Mouse (Mus musculus) megakaryocyte, embryonic 14.5 days (primary cell): ENCODE results near the gene 1700025B11Rik. TPM values are rescaled to one million over a fixed set of nuclear protein-coding genes. Genes with fewer than 3 reads are reported as not detected.

Experiments used
- H3K27me3 ChIP-seq: replicated peaks from 2 replicates; pipeline ENCODE3; 2012; ENCODE audit warnings: inconsistent platforms
- H3K36me3 ChIP-seq: replicated peaks from 2 replicates; pipeline ENCODE3; 2012; ENCODE audit warnings: low read length, inconsistent platforms, mixed read lengths
- H3K4me1 ChIP-seq: 2 replicates; pipeline ENCODE4 v1.6.1; 2012; ENCODE audit warnings: inconsistent platforms
- H3K4me3 ChIP-seq: replicated peaks from 2 replicates; pipeline ENCODE3; 2012; ENCODE audit warnings: moderate library complexity, mild to moderate bottlenecking, inconsistent platforms
- H3K9me3 ChIP-seq: 2 replicates; pipeline ENCODE4 v1.6.1; 2012; ENCODE audit warnings: inconsistent platforms
- FLI1 ChIP-seq: IDR thresholded peaks from 2 replicates; pipeline ENCODE4 v1.6.1; 2012; ENCODE audit warnings: low read length, inconsistent platforms, mixed read lengths
- GATA1 ChIP-seq: IDR thresholded peaks from 3 replicates; pipeline ENCODE4 v1.6.1; 2012; ENCODE audit warnings: mixed read lengths, low read length, inconsistent platforms, borderline replicate concordance
- polyA plus RNA-seq: library from polyadenylated mRNA; stranded (reverse); fragments of >175 nt; gene quantifications from 2 replicates; pipeline ENCODE4 v1.2.3, GENCODE M21; 2012; ENCODE audit warnings: low replicate concordance; ENCODE audit not compliant: insufficient read depth

Gene 1700025B11Rik
- polyA plus RNA-seq, result not detected in 2 replicates

GRCm38 (mm10) chr15:77561792-77562191, at the start of gene 1700025B11Rik:
Gene 1700025B11Rik, minus strand, starts transcription at chr15:77561892.
- Histone ChIP-seq H3K4me1 (no peaks in the 10 kb centered on the region), H3K9me3 (no peaks in the 10 kb centered on the region), H3K4me3 (no peak within 1 kb of the TSS), H3K27me3 (no peaks in the 10 kb centered on the region), H3K36me3 (no peaks in the 10 kb centered on the region)
- TF ChIP-seq FLI1, result no peak
- no peak for TF ChIP-seq GATA1

GRCm38 (mm10) chr15:77606069-77606468, 44.4 kb upstream of the 1700025B11Rik start:
- Histone ChIP-seq H3K27me3 (peaks cover 4% of the 10 kb centered on the region), H3K4me1 (no peaks in the 10 kb centered on the region), H3K4me3 (no peak overlapping the region), H3K36me3 (no peaks in the 10 kb centered on the region), H3K9me3 (no peaks in the 10 kb centered on the region)
- no peak for TF ChIP-seq FLI1

- no peak for TF ChIP-seq GATA1
- TF ChIP-seq FLI1, result no peak
- H3K36me3 ChIP-seq, result no peaks in the 10 kb centered on the region
- no peak within 1 kb of the TSS for H3K4me3 ChIP-seq
- H3K9me3 ChIP-seq, result no peaks in the 10 kb centered on the region
- H3K4me1 ChIP-seq, result no peaks in the 10 kb centered on the region
- peaks cover 3% of the 10 kb centered on the region for H3K27me3 ChIP-seq
Observed at GRCm38 (mm10) chr15:77598958-77599357, 37.3 kb upstream of the 1700025B11Rik start, which contains the start of gene Gm36245. Gene Gm36245, plus strand, starts transcription at chr15:77599258.

GRCm38 (mm10) chr15:77598429-77598828, 36.7 kb upstream of the 1700025B11Rik start:
- no peak for TF ChIP-seq FLI1
- TF ChIP-seq GATA1, result no peak

GRCm38 (mm10) chr15:77595961-77596360, 34.3 kb upstream of the 1700025B11Rik start, which contains the start of gene Apol10b:
Gene Apol10b, minus strand, starts transcription at chr15:77596125.
- Histone ChIP-seq H3K9me3 (no peaks in the 10 kb centered on the region), H3K27me3 (peaks cover 6% of the 10 kb centered on the region), H3K4me3 (peak within 1 kb of the TSS; percentile 62), H3K36me3 (no peaks in the 10 kb centered on the region), H3K4me1 (no peaks in the 10 kb centered on the region)
- TF ChIP-seq FLI1, result no peak
- no peak for TF ChIP-seq GATA1

More at GRCm38 (mm10) chr15:77598429-77598828, 36.7 kb upstream of the 1700025B11Rik start:
- H3K36me3 ChIP-seq, result no peaks in the 10 kb centered on the region
- H3K9me3 ChIP-seq, result no peaks in the 10 kb centered on the region
- no peaks in the 10 kb centered on the region for H3K4me1 ChIP-seq
- H3K27me3 ChIP-seq, result peaks cover 6% of the 10 kb centered on the region
- no peak overlapping the region for H3K4me3 ChIP-seq

- H3K4me1 ChIP-seq, result no peaks in the 10 kb centered on the region
- TF ChIP-seq GATA1 (no peak), FLI1 (no peak)
- H3K27me3 ChIP-seq, result peaks cover 6% of the 10 kb centered on the region
- no peaks in the 10 kb centered on the region for H3K9me3 ChIP-seq
- H3K36me3 ChIP-seq, result no peaks in the 10 kb centered on the region
- no peak overlapping the region for H3K4me3 ChIP-seq
Observed at GRCm38 (mm10) chr15:77593557-77593956, 31.9 kb upstream of the 1700025B11Rik start.

GRCm38 (mm10) chr15:77590881-77591280, 29.2 kb upstream of the 1700025B11Rik start:
- Histone ChIP-seq H3K36me3 (no peaks in the 10 kb centered on the region), H3K4me3 (no peak overlapping the region), H3K27me3 (peaks cover 4% of the 10 kb centered on the region), H3K9me3 (no peaks in the 10 kb centered on the region), H3K4me1 (no peaks in the 10 kb centered on the region)
- TF ChIP-seq GATA1, result no peak
- TF ChIP-seq FLI1, result no peak

- no peak for TF ChIP-seq FLI1
- no peak for TF ChIP-seq GATA1
- peaks cover 4% of the 10 kb centered on the region for H3K27me3 ChIP-seq
- H3K9me3 ChIP-seq, result no peaks in the 10 kb centered on the region
- no peaks in the 10 kb centered on the region for H3K4me1 ChIP-seq
- no peak overlapping the region for H3K4me3 ChIP-seq
- H3K36me3 ChIP-seq, result no peaks in the 10 kb centered on the region
Observed at GRCm38 (mm10) chr15:77588981-77589380, 27.3 kb upstream of the 1700025B11Rik start.

- Histone ChIP-seq H3K4me1 (no peaks in the 10 kb centered on the region), H3K27me3 (no peaks in the 10 kb centered on the region), H3K9me3 (0 out of 2 replicates have a peak, but pooled peaks cover 4% of the 10 kb centered on the region), H3K36me3 (no peaks in the 10 kb centered on the region), H3K4me3 (no peak overlapping the region)
- no peak for TF ChIP-seq GATA1
- no peak for TF ChIP-seq FLI1
Observed at GRCm38 (mm10) chr15:77587026-77587425, 25.3 kb upstream of the 1700025B11Rik start.

- Histone ChIP-seq H3K27me3 (peaks cover 2% of the 10 kb centered on the region), H3K4me3 (no peak overlapping the region), H3K4me1 (no peaks in the 10 kb centered on the region), H3K9me3 (0 out of 2 replicates have a peak, but pooled peaks cover 4% of the 10 kb centered on the region), H3K36me3 (no peaks in the 10 kb centered on the region)
- TF ChIP-seq FLI1 (no peak), GATA1 (no peak)
Observed at GRCm38 (mm10) chr15:77581681-77582080, 20.0 kb upstream of the 1700025B11Rik start.

- H3K27me3 ChIP-seq, result peaks cover 2% of the 10 kb centered on the region
- H3K9me3 ChIP-seq, result 0 out of 2 replicates have a peak, but pooled peaks cover 4% of the 10 kb centered on the region
- no peaks in the 10 kb centered on the region for H3K4me1 ChIP-seq
- no peak overlapping the region for H3K4me3 ChIP-seq
- no peaks in the 10 kb centered on the region for H3K36me3 ChIP-seq
- TF ChIP-seq GATA1 (no peak), FLI1 (no peak)
Observed at GRCm38 (mm10) chr15:77579311-77579710, 17.6 kb upstream of the 1700025B11Rik start.
